Mouse (Mus musculus) regulatory T cell (primary cell): Measurements from ENCODE around the gene Atp1b2.

Source experiments
- in situ Hi-C: fragments of 300-600 bp; cut with MboI, MseI; formaldehyde crosslinking; loops from one replicate; pipeline ENCODE4 v1.15.1; 2025; ENCODE audit warnings: high pct_unique_total_duplicates

Gene Atp1b2

DNA sequence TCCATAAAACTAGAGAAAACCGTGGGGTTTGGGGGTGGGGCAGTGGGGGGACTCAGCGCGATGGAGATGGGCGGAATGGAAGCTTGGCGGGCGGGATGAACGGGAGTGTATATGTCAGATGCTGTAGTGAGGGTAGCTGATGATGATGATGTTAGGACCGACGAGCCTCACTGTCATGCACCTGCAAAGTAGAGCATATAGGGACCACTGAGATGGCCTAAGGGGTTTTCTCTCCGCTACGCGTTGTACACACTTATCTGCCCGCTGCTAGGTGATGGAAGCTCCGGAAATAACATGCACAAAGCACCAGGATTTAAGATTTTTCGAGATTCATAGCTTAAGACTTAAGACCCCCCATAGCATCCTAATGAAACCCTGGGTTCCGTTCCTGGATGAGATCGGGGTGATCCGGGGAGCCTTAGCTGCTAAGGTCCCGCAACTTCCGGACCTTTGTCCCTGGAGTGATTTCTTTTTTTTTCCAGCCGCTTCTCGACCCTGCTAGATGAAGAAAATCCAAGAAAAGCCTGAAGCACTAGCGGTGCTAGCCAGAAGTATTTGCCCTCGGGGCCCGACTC lies 25.1 kb downstream of the Atp1b2 start:
- in situ Hi-C loops: loop anchor here (5.0 kb wide), 1 partner anchor 77 kb away; the partner anchor contains the start of gene Sox15

DNA sequence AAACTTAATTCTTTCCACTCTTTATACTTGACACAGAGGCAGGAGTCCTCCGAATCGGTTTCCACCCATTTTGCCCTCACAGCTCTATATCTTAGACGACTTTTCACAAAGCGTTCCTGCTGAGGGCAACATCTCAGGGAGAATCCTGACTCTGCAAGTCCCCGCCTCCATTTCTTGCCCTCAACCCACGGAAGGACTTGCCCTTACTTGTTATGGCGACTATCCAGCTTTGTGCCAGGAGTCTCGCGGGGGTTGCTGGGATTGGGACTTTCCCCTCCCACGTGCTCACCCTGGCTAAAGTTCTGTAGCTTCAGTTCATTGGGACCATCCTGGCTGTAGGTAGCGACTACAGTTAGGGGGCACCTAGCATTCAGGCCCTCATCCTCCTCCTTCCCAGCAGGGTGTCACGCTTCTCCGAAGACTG lies 25.6 kb downstream of the Atp1b2 start, which contains the start of the genes Wrap53 and Trp53:
Gene Wrap53, minus strand, starts transcription at position 165 of the 424 bp plus-strand sequence.
Gene Trp53, plus strand, starts transcription at position 269 of the 424 bp plus-strand sequence.
- in situ Hi-C loops: loop anchor here (5.0 kb wide), 1 partner anchor 77 kb away; the partner anchor contains the start of gene Sox15

- in situ Hi-C loops: loop anchor here (5.0 kb wide), 1 partner anchor 78 kb away; the partner anchor contains the start of gene Sox15
Measured at GRCm38 (mm10) chr11:69579128-69580017, 26.4 kb downstream of the Atp1b2 start.

- in situ Hi-C loops: no loop called here
Measured at GRCm38 (mm10) chr11:69578301-69578700, 27.4 kb downstream of the Atp1b2 start.

- in situ Hi-C loops: no loop called here
Measured at GRCm38 (mm10) chr11:69576307-69576706, 29.4 kb downstream of the Atp1b2 start.

GRCm38 (mm10) chr11:69575220-69575619 lies 30.5 kb downstream of the Atp1b2 start:
- in situ Hi-C loops: no loop called here

DNA sequence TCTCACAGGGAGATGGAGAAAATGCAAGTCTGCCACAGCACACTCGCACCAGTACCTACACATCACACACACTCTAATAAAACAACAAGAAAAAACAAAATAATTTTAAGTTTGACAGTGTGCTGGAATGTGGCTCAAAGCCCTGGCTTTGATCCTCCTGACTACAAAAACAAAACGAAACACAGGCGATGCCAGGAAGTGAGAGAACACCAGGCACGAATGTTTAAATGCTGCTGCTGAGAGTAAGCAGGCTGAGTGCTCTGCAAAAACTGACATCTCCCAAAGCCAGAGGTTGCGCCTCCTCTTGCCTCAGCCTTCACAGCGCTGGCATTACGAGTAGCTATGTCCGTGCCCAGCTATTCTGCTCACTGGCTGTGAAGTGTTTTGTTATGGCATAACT lies 40.6 kb downstream of the Atp1b2 start:
- in situ Hi-C loops: no loop called here

GRCm38 (mm10) chr11:69564391-69564790 lies 41.4 kb downstream of the Atp1b2 start:
- in situ Hi-C loops: no loop called here

DNA sequence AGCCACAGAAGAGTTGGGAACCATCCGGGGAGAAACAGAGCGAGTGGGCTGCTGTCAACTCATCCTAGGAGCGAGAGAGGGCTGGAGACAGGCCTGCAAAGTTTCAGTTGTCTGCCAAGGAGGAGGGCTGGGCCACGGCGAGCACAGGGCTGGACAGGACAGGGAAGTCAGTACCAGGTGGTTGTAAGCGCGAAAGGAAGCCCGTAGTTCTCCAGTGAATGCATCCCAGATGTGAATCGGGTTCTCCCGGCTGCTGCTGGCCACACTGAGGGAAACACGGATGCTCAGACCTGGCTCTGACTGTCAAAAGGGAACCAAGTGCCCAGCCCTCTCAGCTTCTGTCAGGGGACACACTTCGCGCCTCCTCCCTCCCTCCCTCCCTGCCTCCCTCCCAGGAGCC lies 42.4 kb downstream of the Atp1b2 start:
- in situ Hi-C loops: no loop called here

GRCm38 (mm10) chr11:69560896-69561854 lies 44.6 kb downstream of the Atp1b2 start:
- in situ Hi-C loops: no loop called here

DNA sequence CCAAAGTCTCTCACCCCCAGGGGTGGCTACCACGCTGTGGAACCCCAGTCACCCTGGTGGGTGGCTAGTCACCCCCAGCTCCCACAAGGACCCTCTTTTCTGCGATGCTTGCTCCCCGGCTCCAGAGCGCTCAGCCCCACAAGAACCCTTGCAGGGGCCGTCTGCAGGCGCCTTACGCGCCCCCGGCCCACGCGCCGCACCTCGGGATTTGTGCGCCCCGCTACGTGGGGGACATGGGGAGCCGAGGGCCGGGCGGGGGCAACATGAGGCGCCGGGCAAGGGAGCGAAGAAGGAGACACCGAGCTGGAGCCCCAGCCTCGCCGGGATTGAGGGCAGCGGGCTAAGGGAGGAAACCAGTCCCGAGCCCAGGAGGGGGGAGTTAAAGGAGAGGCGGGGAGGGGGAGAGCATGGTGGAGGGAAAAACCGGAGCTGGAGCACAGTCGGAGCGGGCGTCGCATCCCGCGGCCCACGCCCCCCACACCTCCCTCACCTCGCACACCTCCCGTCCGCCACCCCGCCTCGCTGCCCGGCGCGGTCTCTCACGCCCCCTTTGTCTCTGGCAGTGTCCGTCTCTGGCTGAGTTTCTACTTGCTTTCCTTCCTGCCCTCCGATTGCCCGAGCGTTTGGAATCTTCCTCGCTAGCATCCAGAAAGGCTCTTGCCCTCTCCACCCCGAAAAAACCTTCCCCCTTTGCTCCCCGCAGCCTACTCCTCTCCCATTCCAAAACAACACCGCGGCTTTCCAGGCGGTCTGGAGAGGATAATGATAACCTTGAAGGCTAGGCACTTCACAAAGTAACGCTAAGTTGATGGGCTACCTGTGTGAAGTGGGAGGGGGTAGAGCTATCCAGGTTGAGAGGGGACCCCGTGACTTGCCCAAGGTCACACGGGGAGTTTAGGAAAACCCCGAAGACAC lies 45.6 kb downstream of the Atp1b2 start, which contains the start of gene Efnb3:
Gene Efnb3, minus strand, starts transcription at position 355 of the 915 bp plus-strand sequence.
- in situ Hi-C loops: no loop called here

DNA sequence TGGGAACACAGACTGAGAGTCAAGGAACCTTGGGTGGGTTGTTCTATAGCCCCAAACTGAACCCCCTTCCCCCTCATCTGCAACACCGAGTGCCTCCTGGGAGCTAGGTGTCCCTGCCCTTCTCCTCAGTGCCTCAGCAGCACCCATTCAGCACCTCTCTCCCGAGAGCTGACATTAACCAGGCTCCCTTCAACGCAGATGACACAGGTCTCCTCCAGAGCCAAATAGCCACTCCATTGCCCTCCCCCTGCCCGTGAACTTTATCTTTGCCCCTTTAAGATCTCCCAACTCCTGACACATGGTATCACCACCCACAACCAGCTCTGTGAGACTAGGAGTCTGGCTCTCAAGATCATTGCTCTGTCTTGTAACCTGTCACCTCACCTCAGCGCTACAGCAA lies 46.6 kb downstream of the Atp1b2 start:
- in situ Hi-C loops: no loop called here

DNA sequence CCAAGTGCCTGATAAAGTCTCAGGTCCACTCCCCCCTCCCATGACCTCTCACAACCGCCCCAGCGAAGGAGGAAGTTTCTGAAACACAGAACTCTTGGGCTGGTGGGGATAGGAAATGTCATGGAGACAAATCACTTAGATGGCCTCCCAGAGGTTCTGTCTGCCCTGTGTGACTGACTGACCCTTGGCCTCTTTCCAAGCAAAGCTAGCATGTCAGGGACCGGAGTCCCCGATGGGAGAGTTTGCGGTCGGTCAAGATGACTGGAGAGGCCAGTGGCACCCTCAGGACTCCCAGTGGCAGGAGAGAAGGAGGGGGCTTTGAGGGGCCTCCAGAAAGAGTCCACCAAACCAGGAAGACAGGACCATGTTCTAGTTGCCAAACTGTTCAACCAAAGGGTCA lies 47.0 kb downstream of the Atp1b2 start:
- in situ Hi-C loops: no loop called here

GRCm38 (mm10) chr11:69557381-69557958 lies 48.3 kb downstream of the Atp1b2 start:
- in situ Hi-C loops: no loop called here

DNA sequence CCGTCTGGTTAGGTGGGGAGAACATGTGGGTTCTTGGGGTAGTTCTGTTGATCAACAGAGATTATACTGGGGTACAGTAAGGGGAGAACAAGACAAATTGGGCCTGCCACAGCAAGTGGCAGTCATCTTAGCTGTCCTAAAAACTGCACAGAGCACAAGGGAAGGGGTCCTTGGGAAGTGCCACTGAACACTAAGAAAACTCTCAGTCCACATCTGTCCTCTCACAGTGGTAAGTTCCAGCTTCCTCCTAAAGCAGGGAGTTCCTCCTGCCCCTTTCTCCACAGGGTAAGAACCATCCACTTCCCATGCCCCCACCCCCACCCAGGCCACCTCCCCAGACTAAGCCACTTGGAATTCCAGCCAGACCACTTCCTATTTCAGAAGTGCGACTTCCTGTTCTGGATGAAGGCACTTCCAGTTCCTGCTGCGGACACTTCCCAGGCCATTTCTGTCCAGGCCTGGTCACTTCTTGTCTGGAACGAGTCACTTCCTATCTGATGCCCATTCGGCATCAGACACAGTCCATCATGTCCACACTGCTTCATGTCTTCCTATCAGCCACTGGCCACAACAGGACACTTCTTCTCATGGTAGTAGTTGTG lies 51.1 kb downstream of the Atp1b2 start:
- in situ Hi-C loops: no loop called here

GRCm38 (mm10) chr11:69553341-69553721 lies 52.4 kb downstream of the Atp1b2 start:
- in situ Hi-C loops: no loop called here

- in situ Hi-C loops: no loop called here
Measured at GRCm38 (mm10) chr11:69552622-69553340, 53.0 kb downstream of the Atp1b2 start.

GRCm38 (mm10) chr11:69551310-69551709 lies 54.4 kb downstream of the Atp1b2 start:
- in situ Hi-C loops: no loop called here
